Mouse (Mus musculus): ENCODE results near the gene Ptprq.

The Ptprq gene

DNA sequence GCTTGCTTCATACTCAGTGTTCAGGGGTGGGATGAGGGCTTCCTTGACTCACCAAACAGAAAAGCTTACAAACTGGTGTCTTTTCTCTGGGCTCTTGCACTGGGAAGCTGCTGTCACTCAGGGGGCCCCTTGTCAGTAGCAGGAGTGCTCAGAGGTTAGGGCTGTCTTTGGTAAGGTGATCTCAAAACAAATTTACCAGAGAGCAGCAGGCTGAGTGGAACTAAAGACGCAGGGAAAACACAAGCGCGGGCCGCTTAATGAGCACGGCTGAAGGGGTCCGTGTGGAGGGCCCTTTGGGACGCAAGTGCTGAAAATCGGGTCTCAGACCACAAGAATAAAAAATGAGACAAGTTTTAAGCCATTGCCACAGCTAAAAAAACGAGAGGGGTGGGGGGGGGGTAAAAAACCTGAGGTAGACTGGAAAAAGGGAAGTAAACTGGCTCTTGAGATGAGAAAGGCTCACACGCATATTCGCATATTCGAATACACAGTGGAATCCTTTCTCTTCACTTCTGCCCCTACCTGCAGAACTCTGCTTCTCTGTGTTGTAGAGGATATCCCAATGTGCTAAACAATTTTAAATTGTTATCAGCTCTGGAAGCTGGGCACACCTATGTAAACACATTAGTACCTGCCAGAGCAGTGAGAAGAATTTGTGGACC, 231.1 kb downstream of the Ptprq start:
- no peak for DNase-seq (ENCODE audit: low spot score)

DNA sequence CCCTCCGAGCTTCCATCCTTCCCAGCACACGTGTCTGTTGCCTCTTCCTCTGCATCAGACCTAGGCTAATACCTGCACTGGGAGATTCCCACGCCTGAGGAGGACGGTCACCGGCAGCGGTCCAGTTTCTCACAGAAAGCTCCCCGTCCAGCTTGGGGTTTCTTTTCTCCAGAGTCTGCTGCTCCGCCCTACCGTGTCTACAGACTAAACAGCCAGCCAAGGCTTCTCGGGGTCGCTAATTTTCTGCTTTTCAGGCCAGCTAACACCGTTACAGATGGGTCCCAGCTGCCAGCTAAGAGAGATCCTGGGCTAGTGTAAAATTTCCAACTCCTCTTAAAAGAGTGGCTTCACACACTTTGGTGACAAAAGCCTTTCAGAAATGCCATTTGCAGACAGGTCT, 233.1 kb downstream of the Ptprq start:
- no peak for DNase-seq (ENCODE audit: low spot score)

DNA sequence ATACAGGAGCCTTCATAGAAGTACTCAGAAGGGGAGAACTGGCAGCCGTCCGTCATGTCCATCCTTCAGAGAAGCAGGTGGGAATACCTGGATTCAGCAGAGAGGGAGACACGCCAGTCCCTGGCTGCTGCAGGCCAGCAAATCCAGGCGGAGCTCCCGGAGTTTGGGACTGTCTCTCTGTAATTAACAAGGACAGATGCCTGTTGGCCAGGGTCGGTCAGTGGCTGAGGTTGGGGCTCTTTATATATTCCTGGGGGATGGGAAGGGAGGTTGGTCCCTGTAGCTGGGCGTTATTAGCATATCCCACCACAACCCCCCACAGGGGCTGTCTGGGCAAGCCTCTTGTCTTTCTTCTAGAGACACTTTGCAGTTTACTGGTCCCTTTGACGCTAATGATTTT, 234.0 kb downstream of the Ptprq start, which contains the start of gene Myf5:
Myf5 (minus strand) TSS at position 265 of the 400 bp plus-strand sequence.
- no peak for DNase-seq (ENCODE audit: low spot score)

DNA sequence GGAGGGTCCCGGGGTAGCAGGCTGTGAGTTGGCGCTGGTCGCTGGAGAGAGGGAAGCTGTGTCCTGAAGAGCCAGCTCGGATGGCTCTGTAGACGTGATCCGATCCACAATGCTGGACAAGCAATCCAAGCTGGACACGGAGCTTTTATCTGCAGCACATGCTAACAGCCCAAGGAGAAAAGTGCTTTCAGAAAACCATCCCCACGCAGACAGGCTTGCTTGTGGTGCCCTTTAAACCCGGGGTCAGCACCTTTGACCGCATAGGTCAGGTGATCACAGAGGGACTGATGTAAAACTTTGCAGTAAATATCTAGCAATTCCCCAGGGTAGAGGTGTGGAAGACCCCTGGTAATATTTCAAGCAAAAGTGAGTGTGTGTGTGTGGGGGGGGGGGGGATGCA, 235.8 kb downstream of the Ptprq start:
- DNase-seq (ENCODE audit: low spot score): no peak

DNA sequence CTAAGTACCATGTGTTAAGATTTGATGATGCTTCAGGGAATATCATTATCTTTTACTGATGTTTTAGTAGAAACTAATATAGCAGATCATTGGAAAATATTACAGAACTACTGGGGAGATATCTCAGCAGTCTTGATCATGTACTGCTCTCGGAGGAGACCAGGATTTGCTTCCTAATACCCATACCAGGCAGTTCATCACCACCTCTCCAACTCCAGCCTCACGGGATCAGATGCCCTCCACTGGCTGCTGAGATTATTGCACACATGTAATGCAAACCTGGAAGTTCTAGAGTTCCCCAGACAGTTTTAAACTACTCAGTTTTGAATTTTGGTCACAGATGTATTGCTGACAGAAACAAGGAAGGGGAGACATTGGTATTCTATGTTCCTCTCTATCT, 246.4 kb downstream of the Ptprq start:
- DNase-seq (ENCODE audit: low spot score): no peak

DNA sequence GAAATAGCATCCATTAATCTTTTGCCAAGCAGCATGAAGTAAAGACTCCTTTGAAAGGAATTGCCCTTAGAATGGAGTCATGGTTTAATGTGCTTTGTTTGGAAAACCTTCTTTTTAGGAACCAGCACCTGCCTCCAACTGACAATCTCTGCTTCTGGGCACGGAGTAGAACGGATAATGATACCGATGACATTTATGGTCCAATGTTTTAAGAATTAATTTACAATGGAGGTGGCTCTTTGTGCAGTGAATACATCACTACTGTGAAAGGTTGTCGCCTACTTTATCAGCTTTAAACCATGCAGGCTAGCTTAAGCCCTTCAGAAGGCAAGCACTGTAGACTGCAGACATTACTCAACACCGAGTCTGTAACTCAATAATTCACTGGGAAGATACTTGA, 248.1 kb downstream of the Ptprq start:
- DNase-seq (ENCODE audit: low spot score): no peak

DNA sequence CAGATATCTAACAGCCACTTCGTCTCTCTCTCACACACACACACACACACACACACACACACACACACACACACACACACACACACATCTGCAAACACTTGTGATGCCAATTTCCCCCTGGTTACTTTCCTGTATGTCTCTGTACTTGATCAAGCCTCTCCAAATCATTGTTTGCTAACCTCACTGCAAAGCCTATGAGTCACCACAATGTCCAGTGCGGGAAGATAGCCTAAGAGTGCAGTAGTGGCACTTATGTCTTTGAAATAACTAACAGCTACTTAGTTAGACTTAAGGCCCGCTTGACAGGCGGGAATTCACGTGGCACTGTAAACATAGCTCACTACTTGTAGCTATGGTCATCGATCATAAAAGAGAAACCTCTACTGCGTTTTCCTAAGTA, 252.0 kb downstream of the Ptprq start:
- no peak for DNase-seq (ENCODE audit: low spot score)

All from testis, postnatal 14 days (tissue).